Mouse (Mus musculus): ENCODE measurements around the gene Gm10337.

Gm10337 gene

GRCm38 (mm10) chr15:102517976-102518858, 14.7 kb downstream of the Gm10337 start, which contains the start of gene Tarbp2:
TSS of gene Tarbp2 (plus strand) at chr15:102518192.
- DNase-seq, result peak; percentile 100

GRCm38 (mm10) chr15:102518859-102519201, 15.3 kb downstream of the Gm10337 start:
- no peak for DNase-seq

- no peak for DNase-seq
Measured at GRCm38 (mm10) chr15:102519211-102520141, 16.0 kb downstream of the Gm10337 start.

- DNase-seq, result no peak
Measured at GRCm38 (mm10) chr15:102520416-102520815, 16.9 kb downstream of the Gm10337 start.

GRCm38 (mm10) chr15:102521480-102521879, 18.0 kb downstream of the Gm10337 start:
- DNase-seq, result no peak

GRCm38 (mm10) chr15:102524892-102525485, 21.5 kb downstream of the Gm10337 start, which contains the start of gene Npff:
TSS of gene Npff (minus strand) at chr15:102524942.
- peak; percentile 78 for DNase-seq

GRCm38 (mm10) chr15:102526111-102527002, 22.8 kb downstream of the Gm10337 start:
- DNase-seq, result no peak

GRCm38 (mm10) chr15:102527936-102528335, 24.4 kb downstream of the Gm10337 start:
- no peak for DNase-seq

- no peak for DNase-seq
Measured at GRCm38 (mm10) chr15:102528396-102528795, 24.9 kb downstream of the Gm10337 start.

- no peak for DNase-seq
Measured at GRCm38 (mm10) chr15:102530566-102530965, 27.0 kb downstream of the Gm10337 start.

GRCm38 (mm10) chr15:102531586-102531985, 28.1 kb downstream of the Gm10337 start:
- DNase-seq, result no peak

GRCm38 (mm10) chr15:102532106-102532900, 28.8 kb downstream of the Gm10337 start:
- no peak for DNase-seq

- DNase-seq, result no peak
Measured at GRCm38 (mm10) chr15:102533926-102534325, 30.4 kb downstream of the Gm10337 start.

GRCm38 (mm10) chr15:102544801-102545200, 41.3 kb downstream of the Gm10337 start:
- no peak for DNase-seq

- no peak for DNase-seq
Measured at GRCm38 (mm10) chr15:102546246-102546645, 42.7 kb downstream of the Gm10337 start.

- DNase-seq, result peak; percentile 80
Measured at GRCm38 (mm10) chr15:102546677-102547427, 43.3 kb downstream of the Gm10337 start.

- DNase-seq, result no peak
Measured at GRCm38 (mm10) chr15:102547478-102547877, 44.0 kb downstream of the Gm10337 start.

GRCm38 (mm10) chr15:102552599-102552998, 49.1 kb downstream of the Gm10337 start:
- DNase-seq, result no peak
